In the genomic region with DNA sequence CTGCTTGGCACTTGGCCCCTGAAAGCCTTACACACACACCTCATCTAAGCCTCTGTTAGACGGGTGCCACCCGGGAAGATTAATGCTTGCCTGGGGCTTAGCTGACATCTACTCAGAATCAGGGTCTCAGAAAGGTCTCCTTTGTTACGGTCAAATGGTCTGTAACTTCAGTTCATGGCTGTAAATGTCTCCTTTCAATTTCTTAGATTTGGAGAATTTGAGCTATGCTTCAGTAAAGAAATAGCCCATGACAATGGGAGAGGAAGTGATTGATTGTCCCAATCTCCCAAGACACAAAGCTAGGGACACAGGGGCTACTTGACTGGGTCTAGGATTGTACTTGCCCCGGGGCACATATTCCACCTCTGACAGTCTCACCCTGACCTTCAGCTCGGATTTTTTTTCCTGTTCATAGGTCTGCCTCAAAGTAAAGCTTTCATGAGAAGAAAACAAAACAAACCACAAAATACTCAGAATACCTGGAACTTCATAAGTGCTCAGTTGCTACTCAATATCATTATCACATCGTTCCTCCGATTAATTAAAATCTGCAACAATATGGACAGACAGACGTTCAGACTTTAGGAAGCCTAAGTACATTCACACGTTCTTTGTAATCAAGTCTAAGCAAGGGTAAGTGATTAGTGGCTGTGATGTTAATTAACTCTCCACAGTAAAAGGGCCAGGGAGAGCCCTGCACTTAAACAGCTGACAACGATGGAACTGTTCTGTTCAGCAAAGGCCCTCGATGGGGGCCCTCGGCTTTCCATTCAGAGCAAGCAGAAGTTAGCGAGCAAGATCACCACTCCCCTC, we compare ENCODE assay signal across 15 mouse cellular contexts.
DNase-seq lines count a peak whose midpoint lies in the region; ATAC-seq and TF ChIP-seq lines count a peak whose summit lies in the region.
"Had no signal": no experiment of that assay in that cellular context is flagged by ENCODE, and none has a peak within 500 bp of the region (broad histone marks: within the 10 kb centered on the region; RNA-seq: fewer than 3 reads in every experiment).

No protein-coding gene starts in this region.

- no peak for TF ChIP-seq CTCF in cerebellum, adult 2 months (IDR thresholded peaks at IDR 0.05; ENCODE audit: borderline replicate concordance, insufficient read depth, low read depth, low read length)

- no peak overlapping the region for H3K4me3 ChIP-seq in forebrain, embryonic 11.5 days (ENCODE audit: low read depth, low read length)
- no peak overlapping the region for H3K4me3 ChIP-seq in forebrain, embryonic 10.5 days
- no peak overlapping the region for H3K4me3 ChIP-seq in ES-E14 (ENCODE audit: insufficient read depth in 1 of 2, low read depth in 1 of 2, low read length in 2 of 2, poor library complexity in 1 of 2, severe bottlenecking in 1 of 2)
- H3K4me3 ChIP-seq in forebrain, embryonic 13.5 days = no peak overlapping the region
- no peak overlapping the region for H3K4me3 ChIP-seq in heart, embryonic 12.5 days
- H3K4me3 ChIP-seq in cerebellum, adult 2 months (replicated peaks; ENCODE audit: insufficient read depth, low read depth, low read length) = no peak overlapping the region
- H3K4me3 ChIP-seq: megakaryocyte, embryonic 14.5 days had no signal

- H3K4me1 ChIP-seq in forebrain, embryonic 11.5 days (replicated peaks; ENCODE audit: control insufficient read depth, insufficient read depth, low read length) = peaks cover 4% of the 10 kb centered on the region; the same call in 1 of the 2 replicates
- H3K4me1 ChIP-seq in forebrain, embryonic 10.5 days = peaks cover 22% of the 10 kb centered on the region
- no peaks in the 10 kb centered on the region for H3K4me1 ChIP-seq in ES-E14 (ENCODE audit: control insufficient read depth in 2 of 2, insufficient read depth in 2 of 2, low read length in 2 of 2, poor library complexity in 1 of 2)
- peaks cover 16% of the 10 kb centered on the region for H3K4me1 ChIP-seq in forebrain, embryonic 13.5 days
- H3K4me1 ChIP-seq in heart, embryonic 12.5 days (replicated peaks) = no peaks in the 10 kb centered on the region
- no peaks in the 10 kb centered on the region for H3K4me1 ChIP-seq in cerebellum, adult 2 months (ENCODE audit: control insufficient read depth, insufficient read depth, low read length)
- H3K4me1 ChIP-seq: megakaryocyte, embryonic 14.5 days had no signal

- no peaks in the 10 kb centered on the region for H3K36me3 ChIP-seq in forebrain, embryonic 11.5 days (ENCODE audit: control insufficient read depth, insufficient read depth, low read length)
- H3K36me3 ChIP-seq in forebrain, embryonic 10.5 days (replicated peaks) = no peaks in the 10 kb centered on the region
- H3K36me3 ChIP-seq in ES-E14 (ENCODE audit: control insufficient read depth, insufficient read depth, low read length, poor library complexity, severe bottlenecking) = no peaks in the 10 kb centered on the region
- no peaks in the 10 kb centered on the region for H3K36me3 ChIP-seq in forebrain, embryonic 13.5 days (ENCODE audit: poor library complexity, severe bottlenecking)
- H3K36me3 ChIP-seq in heart, embryonic 12.5 days = no peaks in the 10 kb centered on the region

- H3K27me3 ChIP-seq in forebrain, embryonic 11.5 days (ENCODE audit: control insufficient read depth, insufficient read depth, low read length) = no peaks in the 10 kb centered on the region
- H3K27me3 ChIP-seq in forebrain, embryonic 10.5 days (ENCODE audit: poor library complexity, severe bottlenecking) = no peaks in the 10 kb centered on the region
- H3K27me3 ChIP-seq in forebrain, embryonic 13.5 days = no peaks in the 10 kb centered on the region
- no peaks in the 10 kb centered on the region for H3K27me3 ChIP-seq in heart, embryonic 12.5 days (replicated peaks)
- no peaks in the 10 kb centered on the region for H3K27me3 ChIP-seq in cerebellum, adult 2 months (ENCODE audit: control insufficient read depth, insufficient read depth, low read length)
- H3K27me3 ChIP-seq: CH12.LX had no signal

- no peaks in the 10 kb centered on the region for H3K9me3 ChIP-seq in forebrain, embryonic 11.5 days (ENCODE audit: control insufficient read depth, low read length)
- no peaks in the 10 kb centered on the region for H3K9me3 ChIP-seq in forebrain, embryonic 10.5 days
- H3K9me3 ChIP-seq in ES-E14 (ENCODE audit: control insufficient read depth, insufficient read depth, low read depth, low read length) = no peaks in the 10 kb centered on the region
- no peaks in the 10 kb centered on the region for H3K9me3 ChIP-seq in forebrain, embryonic 13.5 days (replicated peaks)
- no peaks in the 10 kb centered on the region for H3K9me3 ChIP-seq in heart, embryonic 12.5 days (replicated peaks)
- H3K9me3 ChIP-seq: megakaryocyte, embryonic 14.5 days had no signal

- ATAC-seq in forebrain, embryonic 11.5 days (replicated peaks; ENCODE audit: low FRiP score) = peak; percentile 92
- ATAC-seq in forebrain, embryonic 13.5 days = peak; percentile 96
- ATAC-seq in heart, embryonic 12.5 days (ENCODE audit: insufficient number of reproducible peaks, low FRiP score) = no peak
- ATAC-seq: inflammation-experienced regulatory T-cells, adult 6 months; lung, postnatal 0 days had no signal

- no peak for TF ChIP-seq POLR2A in cerebellum, adult 2 months (IDR thresholded peaks at IDR 0.05; ENCODE audit: borderline replicate concordance, insufficient read depth, low read length)

- no peak overlapping the region for H3K27ac ChIP-seq in forebrain, embryonic 11.5 days (ENCODE audit: low read depth, low read length)
- no peak overlapping the region for H3K27ac ChIP-seq in forebrain, embryonic 10.5 days
- no peak overlapping the region for H3K27ac ChIP-seq in ES-E14 (ENCODE audit: insufficient read depth, low read depth, low read length, poor library complexity, severe bottlenecking)
- H3K27ac ChIP-seq in forebrain, embryonic 13.5 days = 0 out of 2 replicates have a peak overlapping the region, but pooled peaks have one; percentile 20
- no peak overlapping the region for H3K27ac ChIP-seq in heart, embryonic 12.5 days (ENCODE audit: poor library complexity, severe bottlenecking)
- no peak overlapping the region for H3K27ac ChIP-seq in cerebellum, adult 2 months (ENCODE audit: insufficient read depth, low read length)
- H3K27ac ChIP-seq: liver, embryonic 14.5 days had no signal

- no peak overlapping the region for H3K9ac ChIP-seq in forebrain, embryonic 11.5 days (ENCODE audit: low read length)
- H3K9ac ChIP-seq in ES-E14 (ENCODE audit: insufficient read depth, low read depth, low read length, poor library complexity, severe bottlenecking) = no peak overlapping the region
- H3K9ac ChIP-seq in forebrain, embryonic 13.5 days = no peak overlapping the region
- H3K9ac ChIP-seq in heart, embryonic 12.5 days = no peak overlapping the region
- H3K9ac ChIP-seq: liver, embryonic 14.5 days had no signal

- peak; percentile 76 for DNase-seq in forebrain, embryonic 11.5 days (ENCODE audit: low spot score)
- no peak for DNase-seq in forebrain, embryonic 10.5 days (ENCODE audit: extremely low spot score, low spot score)
- DNase-seq in ES-E14 (ENCODE audit: low read depth, low spot score) = peak; percentile 52
- DNase-seq in mesoderm, embryonic 11.5 days (ENCODE audit: low read depth, low spot score) = peak; percentile 56
- DNase-seq in thymus, postnatal 14 days = no peak
- DNase-seq in cerebellum, adult 2 months = no peak
- DNase-seq: cerebellum, adult 11-12 months; thymus, adult 18-20 months had no signal

- in situ Hi-C loops in ES-E14 (cut with MboI; ENCODE audit: low sequenced_read_pairs in 2 of 2, unreplicated experiment in 2 of 2) = no loop called here

- 23% methylated on average over 13 of the region's 13 CpGs for WGBS in forebrain, embryonic 11.5 days
- WGBS in forebrain, embryonic 10.5 days = 42% methylated on average over 13 of the region's 13 CpGs
- WGBS in forebrain, embryonic 13.5 days = 12% methylated on average over 13 of the region's 13 CpGs
- 68% methylated on average over 13 of the region's 13 CpGs for WGBS in heart, embryonic 12.5 days
- WGBS in cerebellum, adult 2 months = 65% methylated on average over 13 of the region's 13 CpGs

- H3K4me2 ChIP-seq in forebrain, embryonic 11.5 days (ENCODE audit: low read depth, low read length, severe bottlenecking) = no peak overlapping the region
- H3K4me2 ChIP-seq in forebrain, embryonic 13.5 days = peak overlapping the region; percentile 19; the same call in 1 of the 2 replicates
- no peak overlapping the region for H3K4me2 ChIP-seq in heart, embryonic 12.5 days

TF ChIP-seq in ES-E14, 5 proteins besides CTCF, POLR2A, EP300 and RAD21:
- TF ChIP-seq CHD2 (IDR thresholded peaks at IDR 0.05; ENCODE audit: low read depth, low read length) (no peak), HCFC1 (IDR thresholded peaks at IDR 0.05; ENCODE audit: borderline replicate concordance, insufficient read depth, low read length) (no peak), ZC3H11A (IDR thresholded peaks at IDR 0.05; ENCODE audit: borderline replicate concordance, low read depth, low read length) (no peak), ZNF384 (IDR thresholded peaks at IDR 0.05; ENCODE audit: low read depth, low read length) (no peak), MAFK (IDR thresholded peaks at IDR 0.05; ENCODE audit: insufficient read depth, low read depth, low read length) (no peak)

Comparison
In these comparisons a context has a peak if more than half of its experiments do, and no peak if none do; other contexts are left out.
1. DNase-seq: peak in forebrain, embryonic 11.5 days (single experiment), ES-E14 (single experiment) and mesoderm, embryonic 11.5 days (single experiment); none in forebrain, embryonic 10.5 days (single experiment), thymus, postnatal 14 days (single experiment) and cerebellum, adult 2 months (0 of 2).